Mouse (Mus musculus): Measurements from ENCODE around the gene Ascc2.

DNA sequence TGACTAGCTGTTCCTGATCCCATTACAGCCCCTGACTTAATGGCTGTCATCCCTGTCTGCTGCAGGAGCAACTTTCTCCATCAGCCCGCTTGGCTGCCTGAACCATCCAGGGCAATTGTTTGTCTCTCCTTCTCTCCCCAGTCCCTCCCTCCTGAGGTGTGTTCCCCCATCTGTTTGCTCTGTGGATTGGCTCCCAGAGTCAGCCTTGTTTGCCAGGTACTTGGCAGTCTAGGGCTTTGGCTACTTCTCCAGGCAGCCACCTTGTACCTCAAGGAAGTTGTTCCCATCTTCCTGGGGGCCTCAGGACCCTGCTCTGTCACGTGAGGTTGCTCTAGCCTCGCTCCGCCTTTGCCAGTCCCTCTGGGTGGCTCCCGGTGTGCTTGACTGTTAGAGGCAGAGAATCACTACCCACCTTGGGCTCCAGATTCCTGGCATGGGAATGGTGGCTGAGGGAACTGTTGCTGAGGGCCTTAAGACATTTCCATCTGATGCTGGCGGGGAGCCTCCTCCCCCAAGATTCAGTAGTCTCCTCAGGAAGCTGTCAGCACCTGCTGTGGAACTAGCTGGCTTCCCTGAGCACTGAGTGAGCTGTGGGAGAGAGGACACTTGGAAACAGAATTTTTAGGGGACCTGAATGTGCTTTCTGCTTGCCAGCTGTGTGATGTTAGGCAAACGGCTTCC is 83.5 kb downstream of the Ascc2 start:
- TF ChIP-seq CTCF (IDR thresholded peaks at IDR 0.05; ENCODE audit: extremely low read depth, insufficient read length, insufficient replicate concordance, low read depth, low read length) (no peak), POLR2A (IDR thresholded peaks at IDR 0.05; ENCODE audit: low read depth, low read length) (no peak)

Measured in small intestine, adult 2 months (tissue).